Mouse (Mus musculus) heart, embryonic 11.5 days (tissue): ENCODE measurements around the gene Daxx. TPM values are rescaled to one million over a fixed set of nuclear protein-coding genes. Genes with fewer than 3 reads are reported as not detected.
"Not testable (repeated sequence)": the region's sequence is repeated elsewhere in the genome, so short reads cannot be mapped to it uniquely, and the experiment has no call there.

Experiments used
- ATAC-seq: fragments of 200-750 bp; cut with Nextera tagmentation; replicated peaks from 2 replicates; pipeline ENCODE4 v1.8.0; 2017; ENCODE audit warnings: moderate library complexity; ENCODE audit not compliant: insufficient number of reproducible peaks, low FRiP score, low TSS enrichment
- H3K27ac ChIP-seq: fragments of 300-500 bp; sonication (generic); 2 replicates; pipeline ENCODE4 v1.5.1; 2014; ENCODE audit warnings: mild to moderate bottlenecking, low read depth, low read length
- H3K27me3 ChIP-seq: fragments of 300-500 bp; sonication (generic); 2 replicates; pipeline ENCODE4 v1.6.1; 2014; ENCODE audit warnings: mild to moderate bottlenecking, low read length, mixed read lengths; ENCODE audit not compliant: control insufficient read depth, insufficient read depth
- H3K36me3 ChIP-seq: fragments of 300-500 bp; sonication (generic); 2 replicates; pipeline ENCODE4 v1.6.1; 2014; ENCODE audit warnings: mild to moderate bottlenecking, low read length, moderate library complexity, mixed read lengths; ENCODE audit not compliant: control insufficient read depth, insufficient read depth
- H3K4me1 ChIP-seq: fragments of 300-500 bp; sonication (generic); 2 replicates; pipeline ENCODE4 v1.6.1; 2014; ENCODE audit warnings: low read length; ENCODE audit not compliant: control insufficient read depth, insufficient read depth
- H3K4me2 ChIP-seq: fragments of 300-500 bp; sonication (generic); 2 replicates; pipeline ENCODE4 v1.6.1; 2014; ENCODE audit warnings: mild to moderate bottlenecking, moderate library complexity
- H3K4me3 ChIP-seq: fragments of 300-500 bp; sonication (generic); 2 replicates; pipeline ENCODE4 v1.5.1; 2014; ENCODE audit warnings: low read depth, low read length
- H3K9ac ChIP-seq: fragments of 300-500 bp; sonication (generic); 2 replicates; pipeline ENCODE4 v1.6.1; 2014; ENCODE audit warnings: mild to moderate bottlenecking, low read depth, low read length, moderate library complexity
- H3K9me3 ChIP-seq: fragments of 300-500 bp; sonication (generic); replicated peaks from 2 replicates; pipeline ENCODE4 v1.6.1; 2016; ENCODE audit warnings: low read length; ENCODE audit not compliant: control insufficient read depth
- WGBS: fragments of 180-500 bp; shearing (Covaris S2); extraction: QIAGEN DNeasy Blood & Tissue Kit; methylation state at CpG from one replicate; pipeline ENCODE4 v1.1.7; 2014; ENCODE audit not compliant: insufficient replicate concordance; 5-methylcytosine and 5-hydroxymethylcytosine counted together
- polyA plus RNA-seq: library from polyadenylated mRNA; unstranded; fragments of >200 nt; fragmentation: Nextera tagmentation; extraction: Ambion mirVana; gene quantifications from 2 replicates; pipeline ENCODE4 v1.2.1, GENCODE M21; 2014

Daxx gene
- polyA plus RNA-seq, 1 experiment from 2014 or later: 26.4 TPM

GRCm38 (mm10) chr17:33951021-33951946 lies 42.1 kb downstream of the Daxx start, which contains the start of gene B3galt4:
Gene B3galt4, minus strand, starts transcription at chr17:33951488.
- Histone ChIP-seq H3K4me3 (peak within 1 kb of the TSS; percentile 53), H3K27me3 (no peaks in the 10 kb centered on the region), H3K4me2 (peak within 1 kb of the TSS; percentile 96), H3K9me3 (no peaks in the 10 kb centered on the region), H3K9ac (peak within 1 kb of the TSS; percentile 77), H3K4me1 (peaks cover 39% of the 10 kb centered on the region), H3K36me3 (peaks cover 20% of the 10 kb centered on the region), H3K27ac (peak within 1 kb of the TSS; percentile 88)
- ATAC-seq: peak; percentile 69
- WGBS: under 1% methylated on average over 45 of the region's 45 CpGs

- not testable (repeated sequence) for ATAC-seq, H3K9me3 ChIP-seq, H3K27me3 ChIP-seq, H3K9ac ChIP-seq
- Histone ChIP-seq H3K27ac (peak overlapping the region; percentile 88; the same call in 1 of the 2 replicates), H3K36me3 (peaks cover 19% of the 10 kb centered on the region), H3K4me3 (peak overlapping the region; percentile 53), H3K4me2 (peak overlapping the region; percentile 96), H3K4me1 (peaks cover 45% of the 10 kb centered on the region)
- 73% methylated on average over 13 of the region's 13 CpGs for WGBS
Measured at GRCm38 (mm10) chr17:33952015-33952414, 42.8 kb downstream of the Daxx start.

- Histone ChIP-seq H3K36me3 (peaks cover 19% of the 10 kb centered on the region), H3K27ac (no peak overlapping the region), H3K4me2 (peak overlapping the region; percentile 96)
Measured at GRCm38 (mm10) chr17:33952879-33953278, 43.7 kb downstream of the Daxx start.

GRCm38 (mm10) chr17:33953310-33953709 lies 44.1 kb downstream of the Daxx start:
- Histone ChIP-seq H3K36me3 (peaks cover 19% of the 10 kb centered on the region), H3K4me3 (0 out of 2 replicates have a peak overlapping the region, but pooled peaks have one; percentile 12), H3K27me3 (no peaks in the 10 kb centered on the region), H3K9ac (0 out of 2 replicates have a peak overlapping the region, but pooled peaks have one; percentile 34), H3K9me3 (no peaks in the 10 kb centered on the region), H3K4me1 (peaks cover 45% of the 10 kb centered on the region), H3K27ac (no peak overlapping the region), H3K4me2 (peak overlapping the region; percentile 96)
- WGBS: 78% methylated on average over 3 of the region's 3 CpGs
- ATAC-seq: no peak

More at GRCm38 (mm10) chr17:33952879-33953278, 43.7 kb downstream of the Daxx start:
- no peaks in the 10 kb centered on the region for H3K27me3 ChIP-seq
- ATAC-seq: no peak
- no peaks in the 10 kb centered on the region for H3K9me3 ChIP-seq
- H3K4me1 ChIP-seq: peaks cover 45% of the 10 kb centered on the region
- 0 out of 2 replicates have a peak overlapping the region, but pooled peaks have one; percentile 12 for H3K4me3 ChIP-seq
- WGBS: 83% methylated on average over 4 of the region's 4 CpGs
- 0 out of 2 replicates have a peak overlapping the region, but pooled peaks have one; percentile 34 for H3K9ac ChIP-seq

GRCm38 (mm10) chr17:33953961-33954565 lies 44.8 kb downstream of the Daxx start:
- Histone ChIP-seq H3K9me3 (no peaks in the 10 kb centered on the region), H3K4me3 (peak overlapping the region; percentile 70), H3K9ac (peak overlapping the region; percentile 85), H3K4me2 (peak overlapping the region; percentile 96), H3K27ac (0 out of 2 replicates have a peak overlapping the region, but pooled peaks have one; percentile 46), H3K4me1 (peaks cover 45% of the 10 kb centered on the region), H3K36me3 (peaks cover 19% of the 10 kb centered on the region), H3K27me3 (no peaks in the 10 kb centered on the region)
- no peak for ATAC-seq
- WGBS: 33% methylated on average over 5 of the region's 5 CpGs

GRCm38 (mm10) chr17:33954646-33955554 lies 45.7 kb downstream of the Daxx start:
- no peaks in the 10 kb centered on the region for H3K27me3 ChIP-seq
- peak overlapping the region; percentile 86 for H3K27ac ChIP-seq
- peaks cover 17% of the 10 kb centered on the region for H3K36me3 ChIP-seq
- H3K9ac ChIP-seq: peak overlapping the region; percentile 85
- no peaks in the 10 kb centered on the region for H3K9me3 ChIP-seq
- H3K4me1 ChIP-seq: peaks cover 45% of the 10 kb centered on the region
- peak; percentile 14; the same call in 1 of the 2 replicates for ATAC-seq
- peak overlapping the region; percentile 96 for H3K4me2 ChIP-seq
- peak overlapping the region; percentile 70 for H3K4me3 ChIP-seq
- under 1% methylated on average over 33 of the region's 33 CpGs for WGBS

GRCm38 (mm10) chr17:33955555-33956214 lies 46.5 kb downstream of the Daxx start, which contains the start of the genes Vps52 and Rps18:
Gene Vps52, plus strand, starts transcription at chr17:33955812.
Gene Rps18, minus strand, starts transcription at chr17:33956001.
- peak within 1 kb of the TSS; percentile 70 for H3K4me3 ChIP-seq
- H3K27me3 ChIP-seq: no peaks in the 10 kb centered on the region
- ATAC-seq: peak; percentile 85
- peak within 1 kb of the TSS; percentile 86 for H3K27ac ChIP-seq
- H3K4me1 ChIP-seq: peaks cover 38% of the 10 kb centered on the region
- H3K9ac ChIP-seq: peak within 1 kb of the TSS; percentile 85
- peak within 1 kb of the TSS; percentile 96 for H3K4me2 ChIP-seq
- H3K36me3 ChIP-seq: peaks cover 17% of the 10 kb centered on the region
- no peaks in the 10 kb centered on the region for H3K9me3 ChIP-seq
- under 1% methylated on average over 50 of the region's 50 CpGs for WGBS
